26 mouse cellular contexts compared by ENCODE assay signal in genomic region chr3:43209646-43210045, GRCm38 (mm10).
"Had no signal": no experiment of that assay in that cellular context is flagged by ENCODE, and none has a peak within 500 bp of the region (broad histone marks: within the 10 kb centered on the region; RNA-seq: fewer than 3 reads in every experiment).

No protein-coding gene starts in this region.

- ATAC-seq: hindbrain, embryonic 16.5 days; inflammation-experienced regulatory T-cells, adult 6 months; intestine, embryonic 15.5 days; intestine, postnatal 0 days; liver, embryonic 12.5 days had no signal

- H3K9me3 ChIP-seq: heart, embryonic 10.5 days; heart, embryonic 12.5 days; hindbrain, embryonic 10.5 days; hindbrain, embryonic 12.5 days; intestine, embryonic 15.5 days; limb, embryonic 13.5 days; limb, embryonic 15.5 days; liver, embryonic 12.5 days had no signal

- H3K4me3 ChIP-seq: heart, embryonic 10.5 days; heart, embryonic 12.5 days; hindbrain, embryonic 10.5 days; hindbrain, embryonic 12.5 days; intestine, embryonic 15.5 days; limb, embryonic 13.5 days; limb, embryonic 15.5 days; liver, embryonic 12.5 days had no signal

- H3K27me3 ChIP-seq: heart, embryonic 12.5 days; hindbrain, embryonic 12.5 days; intestine, embryonic 15.5 days; limb, embryonic 13.5 days; limb, embryonic 15.5 days; liver, embryonic 12.5 days had no signal

- H3K9ac ChIP-seq: heart, embryonic 12.5 days; hindbrain, embryonic 12.5 days; hindbrain, embryonic 14.5 days; intestine, embryonic 15.5 days; limb, embryonic 13.5 days; limb, embryonic 15.5 days; liver, embryonic 12.5 days; liver, embryonic 14.5 days had no signal

- H3K36me3 ChIP-seq: heart, embryonic 10.5 days; heart, embryonic 12.5 days; hindbrain, embryonic 10.5 days; hindbrain, embryonic 12.5 days; intestine, embryonic 15.5 days; limb, embryonic 13.5 days; limb, embryonic 15.5 days; liver, embryonic 12.5 days had no signal

- DNase-seq: gastrocnemius, postnatal 14 days; gastrocnemius, postnatal 36 days; heart, adult 18-20 months; heart, postnatal 10 days; heart, postnatal 4 days; kidney, adult 18-20 months; kidney, adult 8-10 months; kidney, postnatal 14 days; kidney, postnatal 36 days; layer of hippocampus, adult 9-11 months; layer of hippocampus, postnatal 36 days; left cerebral cortex, postnatal 4 days had no signal

- H3K27ac ChIP-seq: heart, embryonic 10.5 days; hindbrain, embryonic 10.5 days; hindbrain, embryonic 12.5 days; hindbrain, embryonic 14.5 days; intestine, embryonic 15.5 days; kidney, postnatal 0 days; limb, embryonic 13.5 days; limb, embryonic 15.5 days; liver, embryonic 12.5 days; liver, embryonic 14.5 days had no signal

- H3K4me1 ChIP-seq: heart, embryonic 10.5 days; heart, embryonic 12.5 days; hindbrain, embryonic 10.5 days; hindbrain, embryonic 12.5 days; intestine, embryonic 15.5 days; limb, embryonic 13.5 days; limb, embryonic 15.5 days; liver, embryonic 12.5 days had no signal

- H3K4me2 ChIP-seq: heart, embryonic 12.5 days; hindbrain, embryonic 12.5 days; hindbrain, embryonic 14.5 days; intestine, embryonic 15.5 days; limb, embryonic 13.5 days; limb, embryonic 15.5 days; liver, embryonic 12.5 days had no signal
